Mouse (Mus musculus): ENCODE measurements around the gene Prdm11. TPM values are rescaled to one million over a fixed set of nuclear protein-coding genes. Genes with fewer than 3 reads are reported as not detected.

The Prdm11 gene
- polyA plus RNA-seq, 1 experiment from 2014 or later: 2.0 TPM

DNA sequence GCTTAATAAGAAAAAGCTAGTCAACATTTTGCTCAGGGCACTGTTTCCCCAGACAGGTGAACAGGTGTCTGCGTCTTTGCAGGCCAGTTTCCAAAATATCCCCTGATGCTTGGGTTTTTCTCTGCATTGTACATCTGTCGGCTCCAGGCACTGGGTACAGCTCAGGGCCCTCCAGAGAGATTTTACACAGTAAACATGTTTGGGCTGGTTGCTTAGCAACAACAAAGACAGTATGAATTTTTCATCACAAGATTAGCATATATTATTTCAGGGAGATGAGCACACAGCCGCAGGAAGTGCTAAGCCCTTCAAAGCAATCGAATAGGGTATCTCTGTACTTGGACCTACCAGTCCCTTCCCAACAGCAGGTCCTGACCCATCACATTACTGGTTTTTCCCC, 125.3 kb downstream of the Prdm11 start:
- H3K4me1 ChIP-seq: peaks cover 16% of the 10 kb centered on the region
- no peak overlapping the region for H3K4me3 ChIP-seq
- no peaks in the 10 kb centered on the region for H3K36me3 ChIP-seq (replicated peaks)
- 88% methylated on average over 4 of the region's 4 CpGs for WGBS
- no peak overlapping the region for H3K27ac ChIP-seq
- no peak for DNase-seq (ENCODE audit: extremely low spot score, low spot score)
- peaks cover 32% of the 10 kb centered on the region for H3K27me3 ChIP-seq (ENCODE audit: poor library complexity, severe bottlenecking)
- H3K9me3 ChIP-seq: no peaks in the 10 kb centered on the region

GRCm38 (mm10) chr2:92917405-92918142, 128.4 kb downstream of the Prdm11 start:
- no peak overlapping the region for H3K4me3 ChIP-seq
- WGBS: 56% methylated on average over 7 of the region's 7 CpGs
- H3K9me3 ChIP-seq: no peaks in the 10 kb centered on the region
- H3K27me3 ChIP-seq (ENCODE audit: poor library complexity, severe bottlenecking): peaks cover 63% of the 10 kb centered on the region
- H3K36me3 ChIP-seq (replicated peaks): no peaks in the 10 kb centered on the region
- DNase-seq (ENCODE audit: extremely low spot score, low spot score): no peak
- H3K27ac ChIP-seq: no peak overlapping the region
- H3K4me1 ChIP-seq: peaks cover 47% of the 10 kb centered on the region

DNA sequence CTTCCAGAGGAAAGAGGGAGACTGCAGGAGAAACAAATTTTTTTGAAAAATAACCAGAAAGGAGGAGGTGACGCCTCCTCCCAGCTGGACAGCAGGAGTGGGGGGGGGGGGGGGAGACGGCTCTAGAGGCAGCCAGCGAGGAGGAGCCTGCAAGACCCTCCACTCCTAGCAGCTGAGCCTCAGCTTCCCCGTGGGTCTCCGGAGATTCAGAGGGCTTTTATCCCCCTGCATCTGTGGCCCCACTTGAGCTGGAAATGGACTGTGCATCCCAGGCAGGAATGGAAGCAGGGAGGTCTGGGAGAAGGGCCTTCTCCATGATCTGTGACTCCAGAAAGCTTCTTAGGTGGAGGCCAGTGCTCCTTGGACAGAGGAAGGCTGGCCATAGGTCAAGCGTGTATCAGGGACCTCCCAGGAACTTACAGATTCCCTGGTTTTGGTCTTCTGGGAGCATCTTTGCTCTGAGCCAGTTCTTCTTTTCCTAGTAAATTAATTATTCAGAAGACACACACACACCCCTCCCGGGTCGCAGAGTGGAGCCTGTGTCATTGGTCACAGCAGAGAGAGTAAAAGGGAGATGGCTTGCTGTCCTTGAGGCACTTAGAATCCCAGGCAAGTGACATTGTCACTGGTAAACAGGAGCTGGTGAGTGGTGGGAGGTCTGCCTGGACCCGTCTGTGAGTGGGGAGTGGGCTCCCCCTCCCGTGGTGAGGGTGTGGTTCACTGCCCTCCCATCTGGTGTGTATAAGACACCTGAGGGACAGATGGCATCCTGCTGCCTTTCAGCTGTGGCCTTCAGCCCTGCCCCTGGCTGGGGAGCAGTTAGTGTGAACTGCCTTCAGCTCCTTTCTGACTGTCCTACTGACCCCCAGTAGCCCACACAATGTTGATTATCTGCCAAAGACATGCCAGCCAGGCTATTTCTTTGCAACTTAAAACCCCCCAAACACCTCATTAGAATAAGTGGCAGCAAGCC, 130.0 kb downstream of the Prdm11 start:
- peaks cover 66% of the 10 kb centered on the region for H3K27me3 ChIP-seq (ENCODE audit: poor library complexity, severe bottlenecking)

More for the DNA sequence above, 130.0 kb downstream of the Prdm11 start:
- Histone ChIP-seq H3K4me3 (peak overlapping the region; percentile 55), H3K4me1 (peaks cover 54% of the 10 kb centered on the region), H3K36me3 (replicated peaks) (no peaks in the 10 kb centered on the region), H3K9me3 (no peaks in the 10 kb centered on the region), H3K27ac (0 out of 2 replicates have a peak overlapping the region, but pooled peaks have one; percentile 74)
- 15% methylated on average over 9 of the region's 10 CpGs for WGBS
- DNase-seq (ENCODE audit: extremely low spot score, low spot score): no peak

Other genes with a start within 250 kb of the Prdm11 start
- 3.2 and 3.7 TPM in 2 replicates for gene Syt13, start 131.1 kb downstream of the Prdm11 start, polyA plus RNA-seq (2016; fragmentation: Nextera tagmentation; extraction: Ambion mirVana)
- gene Trp53i11, start 141.4 kb upstream of the Prdm11 start, polyA plus RNA-seq (2016; fragmentation: Nextera tagmentation; extraction: Ambion mirVana): 74.4 and 77.0 TPM in 2 replicates

All from forebrain, embryonic 10.5 days (tissue).